Mouse (Mus musculus) forebrain, embryonic 15.5 days (tissue): Measurements from ENCODE around the gene Nr5a1. TPM values are rescaled to one million over a fixed set of nuclear protein-coding genes. Genes with fewer than 3 reads are reported as not detected.

Source experiments
- ATAC-seq: fragments of 200-750 bp; cut with Nextera tagmentation; replicated peaks from 2 replicates; pipeline ENCODE4 v1.8.0; 2017; ENCODE audit warnings: mild to moderate bottlenecking, moderate TSS enrichment, moderate library complexity
- H3K27ac ChIP-seq: fragments of 300-500 bp; sonication (generic); replicated peaks from 2 replicates; pipeline ENCODE4 v1.5.1; 2015; ENCODE audit warnings: mild to moderate bottlenecking, inconsistent platforms
- H3K27me3 ChIP-seq: fragments of 300-500 bp; sonication (generic); 2 replicates; pipeline ENCODE4 v1.6.1; 2015; ENCODE audit warnings: inconsistent platforms
- H3K36me3 ChIP-seq: fragments of 300-500 bp; sonication (generic); 2 replicates; pipeline ENCODE4 v1.6.1; 2015; ENCODE audit warnings: mild to moderate bottlenecking, inconsistent platforms
- H3K4me1 ChIP-seq: fragments of 300-500 bp; sonication (generic); 2 replicates; pipeline ENCODE4 v1.6.1; 2015; ENCODE audit warnings: inconsistent platforms
- H3K4me2 ChIP-seq: fragments of 300-500 bp; sonication (generic); replicated peaks from 2 replicates; pipeline ENCODE4 v1.6.1; 2015; ENCODE audit warnings: mild to moderate bottlenecking, inconsistent platforms
- H3K4me3 ChIP-seq: fragments of 300-500 bp; sonication (generic); 2 replicates; pipeline ENCODE4 v1.5.1; 2015; ENCODE audit warnings: mild to moderate bottlenecking, inconsistent platforms
- H3K9ac ChIP-seq: fragments of 300-500 bp; sonication (generic); replicated peaks from 2 replicates; pipeline ENCODE4 v1.6.1; 2015; ENCODE audit warnings: mild to moderate bottlenecking, inconsistent platforms
- H3K9me3 ChIP-seq: fragments of 300-500 bp; sonication (generic); 2 replicates; pipeline ENCODE4 v1.6.1; 2016; ENCODE audit warnings: inconsistent platforms
- WGBS: fragments of 180-500 bp; shearing (Covaris S2); methylation state at CpG from one replicate; pipeline ENCODE4 v1.1.7; 2015; ENCODE audit warnings: mixed read lengths; 5-methylcytosine and 5-hydroxymethylcytosine counted together
- polyA plus RNA-seq: library from polyadenylated mRNA; unstranded; fragments of >200 nt; fragmentation: Nextera tagmentation; extraction: Ambion mirVana; gene quantifications from 2 replicates; pipeline ENCODE4 v1.2.1, GENCODE M21; 2015

The Nr5a1 gene
- polyA plus RNA-seq, 1 experiment from 2014 or later, result 2.3 TPM

DNA sequence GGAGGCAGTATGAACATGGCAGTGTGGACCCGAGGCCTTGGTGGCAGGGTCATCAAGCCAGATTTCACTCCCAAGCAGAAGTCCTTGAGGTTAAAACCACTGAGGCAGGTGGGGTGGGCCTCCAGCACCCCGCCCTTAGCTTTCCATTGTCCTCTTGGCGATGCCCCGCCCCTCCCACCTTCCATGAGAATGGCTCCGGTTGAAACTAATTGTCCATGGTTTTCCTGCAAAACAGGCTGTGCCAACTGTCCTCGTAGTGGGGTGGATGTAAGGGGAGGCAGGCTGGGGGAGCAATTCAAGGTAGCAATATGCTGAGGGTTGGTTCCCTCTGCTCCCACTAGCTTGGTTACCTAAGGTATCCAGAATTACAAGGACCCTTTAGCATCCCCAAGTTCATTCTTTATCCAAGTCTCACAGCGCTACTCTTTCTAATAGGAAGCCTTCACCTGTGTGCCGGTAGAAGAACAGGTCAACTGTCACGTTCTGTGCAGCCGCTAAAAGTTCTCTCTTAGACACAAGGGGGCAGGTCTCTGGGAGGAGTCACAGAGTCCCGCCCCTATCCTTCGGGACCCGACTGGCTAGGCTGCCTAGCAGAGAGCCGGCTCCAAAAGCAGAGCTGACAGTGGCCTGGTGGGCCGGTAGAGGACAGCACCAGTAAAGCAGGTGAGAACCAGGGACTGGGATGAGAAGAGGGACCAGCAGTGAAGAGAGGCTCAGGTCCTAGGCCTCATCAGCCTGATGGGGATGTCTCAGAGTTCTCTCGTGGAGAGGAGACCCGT is 45.4 kb downstream of the Nr5a1 start:
- H3K4me3 ChIP-seq, result no peak overlapping the region
- no peak overlapping the region for H3K9ac ChIP-seq
- no peak overlapping the region for H3K4me2 ChIP-seq
- no peaks in the 10 kb centered on the region for H3K4me1 ChIP-seq
- no peaks in the 10 kb centered on the region for H3K9me3 ChIP-seq
- 13% methylated on average over 17 of the region's 17 CpGs for whole genome bisulfite sequencing
- no peaks in the 10 kb centered on the region for H3K36me3 ChIP-seq
- H3K27ac ChIP-seq, result no peak overlapping the region
- H3K27me3 ChIP-seq, result no peaks in the 10 kb centered on the region
- peak; percentile 67 for ATAC-seq

- Histone ChIP-seq H3K4me2 (no peak overlapping the region), H3K27me3 (no peaks in the 10 kb centered on the region), H3K4me3 (no peak overlapping the region), H3K4me1 (peaks cover 4% of the 10 kb centered on the region; the same call in 1 of the 2 replicates), H3K36me3 (no peaks in the 10 kb centered on the region), H3K27ac (no peak overlapping the region), H3K9ac (no peak overlapping the region), H3K9me3 (no peaks in the 10 kb centered on the region)
- no peak for ATAC-seq
- WGBS, result 5% methylated on average over 1 of the region's 1 CpGs
These were observed 52.9 kb downstream of the Nr5a1 start for GRCm38 (mm10) chr2:38661398-38661797.

DNA sequence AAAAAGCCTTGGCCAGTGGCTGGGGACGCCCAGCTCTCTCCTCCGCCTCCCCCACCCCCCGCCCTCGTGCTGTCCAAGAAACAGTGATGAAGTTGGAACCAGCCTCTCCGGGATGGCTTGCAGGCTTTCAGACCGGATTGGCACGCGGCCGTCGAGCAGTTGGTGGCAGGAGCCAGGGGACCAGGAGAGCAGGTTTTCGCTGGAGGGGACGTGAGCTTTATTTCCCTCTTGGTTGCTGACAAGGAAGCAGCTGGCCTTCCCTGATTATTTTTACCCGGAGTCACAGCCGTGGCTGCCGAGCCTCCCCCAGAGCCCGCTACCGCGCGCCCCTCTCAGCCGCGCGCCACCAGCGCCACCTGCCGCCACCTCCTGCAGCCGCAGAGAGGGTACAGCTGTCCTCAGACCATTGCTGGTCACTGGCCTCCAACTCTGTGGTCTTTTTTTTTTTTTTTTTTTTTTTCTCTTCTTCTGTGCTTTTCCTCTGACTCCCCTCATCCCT is 56.0 kb downstream of the Nr5a1 start:
- ATAC-seq, result peak; percentile 96
- Histone ChIP-seq H3K27me3 (no peaks in the 10 kb centered on the region), H3K36me3 (no peaks in the 10 kb centered on the region), H3K4me3 (peak overlapping the region; percentile 40), H3K9ac (peak overlapping the region; percentile 51), H3K4me1 (peaks cover 4% of the 10 kb centered on the region; the same call in 1 of the 2 replicates), H3K27ac (peak overlapping the region; percentile 66), H3K9me3 (no peaks in the 10 kb centered on the region), H3K4me2 (peak overlapping the region; percentile 63)
- WGBS, result under 1% methylated on average over 24 of the region's 25 CpGs

DNA sequence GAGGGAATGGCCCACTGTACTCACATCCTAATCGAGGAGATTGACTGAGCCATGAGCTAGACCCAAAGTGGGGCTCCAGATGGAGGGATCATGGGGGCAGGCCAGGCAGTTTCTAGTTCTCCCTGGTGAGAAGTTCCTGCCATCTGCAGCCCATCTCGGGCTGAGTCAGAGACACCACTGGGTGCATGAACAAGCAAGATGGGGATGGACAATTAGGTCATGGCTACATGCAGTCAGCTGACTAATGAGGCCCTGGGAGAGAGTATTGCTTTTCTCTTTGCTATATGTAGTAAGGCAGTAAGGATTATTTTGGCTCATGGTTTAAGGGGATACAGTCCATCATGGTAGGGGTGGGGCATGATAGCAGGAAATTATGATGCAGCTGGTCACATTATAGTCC is 60.6 kb downstream of the Nr5a1 start:
- no peak overlapping the region for H3K27ac ChIP-seq
- H3K4me1 ChIP-seq, result peaks cover 4% of the 10 kb centered on the region; the same call in 1 of the 2 replicates
- no peak overlapping the region for H3K4me3 ChIP-seq
- no peak for ATAC-seq
- H3K9me3 ChIP-seq, result no peaks in the 10 kb centered on the region
- H3K4me2 ChIP-seq, result no peak overlapping the region
- WGBS, result 79% methylated on average over 2 of the region's 2 CpGs
- H3K9ac ChIP-seq, result no peak overlapping the region
- no peaks in the 10 kb centered on the region for H3K36me3 ChIP-seq
- H3K27me3 ChIP-seq, result no peaks in the 10 kb centered on the region

DNA sequence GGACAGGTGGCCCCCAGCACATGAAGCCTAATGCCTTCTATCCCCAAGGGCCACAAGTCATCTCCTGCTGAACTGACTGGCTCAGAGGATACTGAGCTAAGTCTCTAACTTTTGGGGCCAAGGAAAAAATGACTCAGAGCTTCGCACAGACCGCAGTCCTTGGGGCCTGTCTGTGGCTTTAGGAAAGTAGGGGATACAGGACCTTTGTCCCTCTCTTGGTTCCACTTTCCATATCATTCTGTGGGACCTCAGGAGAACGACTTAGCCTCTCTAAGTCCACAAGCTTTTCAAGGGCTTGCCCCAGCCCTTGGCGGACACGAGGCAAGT is 61.1 kb downstream of the Nr5a1 start:
- Histone ChIP-seq H3K27me3 (no peaks in the 10 kb centered on the region), H3K9ac (no peak overlapping the region), H3K27ac (no peak overlapping the region), H3K4me3 (no peak overlapping the region), H3K4me2 (no peak overlapping the region), H3K4me1 (peaks cover 4% of the 10 kb centered on the region; the same call in 1 of the 2 replicates), H3K9me3 (no peaks in the 10 kb centered on the region), H3K36me3 (no peaks in the 10 kb centered on the region)
- ATAC-seq, result no peak
- 89% methylated on average over 5 of the region's 5 CpGs for WGBS

GRCm38 (mm10) chr2:38652565-38653292 is 61.6 kb downstream of the Nr5a1 start:
- Histone ChIP-seq H3K4me1 (peaks cover under 1% of the 10 kb centered on the region; the same call in 1 of the 2 replicates), H3K9ac (no peak overlapping the region), H3K27ac (no peak overlapping the region), H3K9me3 (no peaks in the 10 kb centered on the region), H3K4me3 (no peak overlapping the region), H3K27me3 (no peaks in the 10 kb centered on the region), H3K4me2 (no peak overlapping the region), H3K36me3 (no peaks in the 10 kb centered on the region)
- WGBS, result 78% methylated on average over 10 of the region's 10 CpGs
- no peak for ATAC-seq

- ATAC-seq, result no peak
- Histone ChIP-seq H3K4me3 (no peak overlapping the region), H3K9me3 (no peaks in the 10 kb centered on the region), H3K27me3 (no peaks in the 10 kb centered on the region), H3K36me3 (no peaks in the 10 kb centered on the region), H3K27ac (no peak overlapping the region), H3K4me1 (peaks cover 7% of the 10 kb centered on the region), H3K4me2 (no peak overlapping the region), H3K9ac (no peak overlapping the region)
- WGBS, result 76% methylated on average over 7 of the region's 7 CpGs
These were observed 62.2 kb downstream of the Nr5a1 start for GRCm38 (mm10) chr2:38652098-38652497.

DNA sequence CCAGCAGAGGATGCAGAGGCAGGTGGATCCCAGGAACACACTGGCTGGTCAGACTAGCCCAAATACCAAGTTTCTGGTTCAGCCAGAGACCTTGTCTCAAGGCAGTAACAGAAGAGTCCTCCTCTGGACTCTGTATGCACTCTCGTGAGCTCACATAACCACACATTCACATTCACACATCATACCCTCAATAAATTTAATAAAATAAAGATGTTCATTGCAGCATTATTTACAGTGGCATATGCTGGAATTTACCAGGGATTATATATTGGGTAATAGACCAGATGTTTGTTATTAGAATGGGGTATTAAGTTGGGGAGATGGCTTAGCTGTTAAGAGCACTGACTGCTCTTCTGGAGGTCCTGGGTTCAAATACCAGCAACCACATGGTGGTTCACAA is 64.0 kb downstream of the Nr5a1 start:
- ATAC-seq, result no peak
- WGBS, result 87% methylated on average over 1 of the region's 1 CpGs

DNA sequence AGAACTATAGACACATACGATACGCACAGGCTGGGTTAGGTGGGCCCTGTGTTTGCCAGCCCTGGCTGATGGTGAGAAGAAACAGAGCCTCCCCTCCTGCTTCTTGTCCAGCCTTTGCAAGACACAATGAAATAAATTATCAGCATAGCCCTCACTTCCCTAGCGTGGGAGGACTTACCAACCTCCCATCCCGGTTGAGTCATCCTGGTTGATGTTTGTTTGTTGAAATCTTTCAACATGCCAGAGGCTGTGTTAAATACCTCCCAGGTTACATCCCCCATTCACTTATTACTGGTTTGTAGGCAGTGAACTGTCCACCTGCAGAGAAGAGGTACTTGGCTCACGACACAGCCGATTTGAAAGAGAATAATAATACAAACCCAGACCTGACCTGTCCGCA is 66.7 kb downstream of the Nr5a1 start:
- Histone ChIP-seq H3K9me3 (no peaks in the 10 kb centered on the region), H3K9ac (no peak overlapping the region), H3K4me2 (no peak overlapping the region), H3K36me3 (no peaks in the 10 kb centered on the region), H3K4me3 (no peak overlapping the region), H3K27me3 (no peaks in the 10 kb centered on the region), H3K4me1 (peaks cover 20% of the 10 kb centered on the region), H3K27ac (peak overlapping the region; percentile 69; the same call in 1 of the 2 replicates)
- WGBS, result 78% methylated on average over 7 of the region's 7 CpGs
- no peak for ATAC-seq

More for the DNA sequence above, 64.0 kb downstream of the Nr5a1 start:
- Histone ChIP-seq H3K9ac (no peak overlapping the region), H3K36me3 (no peaks in the 10 kb centered on the region), H3K4me3 (no peak overlapping the region), H3K4me1 (peaks cover 10% of the 10 kb centered on the region), H3K27me3 (no peaks in the 10 kb centered on the region), H3K9me3 (no peaks in the 10 kb centered on the region), H3K27ac (no peak overlapping the region), H3K4me2 (no peak overlapping the region)

- Histone ChIP-seq H3K9me3 (no peaks in the 10 kb centered on the region), H3K36me3 (0 out of 2 replicates have a peak, but pooled peaks cover 3% of the 10 kb centered on the region), H3K4me1 (peaks cover 24% of the 10 kb centered on the region), H3K4me2 (no peak overlapping the region), H3K4me3 (no peak overlapping the region), H3K27ac (peak overlapping the region; percentile 69; the same call in 1 of the 2 replicates), H3K9ac (no peak overlapping the region), H3K27me3 (no peaks in the 10 kb centered on the region)
- peak; percentile 48 for ATAC-seq
- 48% methylated on average over 8 of the region's 8 CpGs for WGBS
These were observed 67.1 kb downstream of the Nr5a1 start for GRCm38 (mm10) chr2:38647201-38647606.

- no peak overlapping the region for H3K4me3 ChIP-seq
- H3K27ac ChIP-seq, result no peak overlapping the region
- no peak overlapping the region for H3K9ac ChIP-seq
- H3K36me3 ChIP-seq, result peaks cover 15% of the 10 kb centered on the region
- H3K9me3 ChIP-seq, result no peaks in the 10 kb centered on the region
- no peak overlapping the region for H3K4me2 ChIP-seq
- peak; percentile 53 for ATAC-seq
- H3K4me1 ChIP-seq, result peaks cover 24% of the 10 kb centered on the region
- WGBS, result 0% methylated on average over 3 of the region's 3 CpGs
- H3K27me3 ChIP-seq, result no peaks in the 10 kb centered on the region
These were observed 68.4 kb downstream of the Nr5a1 start for GRCm38 (mm10) chr2:38645936-38646335.
